Mouse (Mus musculus) C3H10T1/2 (cell line): ENCODE measurements around the gene Slc23a4. TPM values are rescaled to one million over a fixed set of nuclear protein-coding genes. Genes with fewer than 3 reads are reported as not detected.

Source experiments
- polyA plus RNA-seq, 2 experiments: library from polyadenylated mRNA; unstranded; fragments of >200 nt; fragmentation: generic; extraction: Trizol; gene quantifications; one replicate each; pipeline ENCODE4 v1.2.1; 2012; ENCODE audit warnings: missing spikeins in 2 of 2

Slc23a4 gene
- polyA plus RNA-seq = under 1 TPM in 1 of 2 experiments, not detected in 1; 0.13 TPM

GRCm38 (mm10) chr6:34988081-34988761 lies at the start of gene Slc23a4:
Gene Slc23a4 (minus strand): TSS chr6:34988404.

GRCm38 (mm10) chr6:34919956-34920355 lies 68.2 kb downstream of the Slc23a4 start, which contains the start of gene Stra8:
Gene Stra8 (plus strand): TSS chr6:34920163.

GRCm38 (mm10) chr6:34910371-34911219 lies 77.6 kb downstream of the Slc23a4 start, which contains the start of gene Wdr91:
Gene Wdr91 (minus strand): TSS chr6:34910876.

Other genes starting within 250 kb of the Slc23a4 start
- 1 to 10 TPM; 1.6 to 5.2 TPM for gene Agbl3, start 208.0 kb downstream of the Slc23a4 start, polyA plus RNA-seq
- gene Tmem140, start 125.3 kb downstream of the Slc23a4 start, polyA plus RNA-seq = 1 to 10 TPM in 1 of 2 experiments, under 1 TPM in 1; 0.19 to 8.7 TPM
- 1 to 10 TPM; 5.1 to 8.1 TPM for gene Cyren, start 110.3 kb downstream of the Slc23a4 start, polyA plus RNA-seq
- gene Wdr91, start 77.5 kb downstream of the Slc23a4 start, polyA plus RNA-seq = 10 to 100 TPM in 1 of 2 experiments, 1 to 10 TPM in 1; 5.1 to 11.3 TPM
- gene Stra8, start 68.2 kb downstream of the Slc23a4 start, polyA plus RNA-seq = not detected
- gene Cnot4, start 145.3 kb upstream of the Slc23a4 start, polyA plus RNA-seq = 1 to 10 TPM; 1.6 to 6.9 TPM
- gene Nup205, start 189.0 kb upstream of the Slc23a4 start, polyA plus RNA-seq = 10 to 100 TPM in 1 of 2 experiments, 1 to 10 TPM in 1; 7.6 to 21.3 TPM